8 mouse cellular contexts compared by ENCODE assay signal in the genomic region with DNA sequence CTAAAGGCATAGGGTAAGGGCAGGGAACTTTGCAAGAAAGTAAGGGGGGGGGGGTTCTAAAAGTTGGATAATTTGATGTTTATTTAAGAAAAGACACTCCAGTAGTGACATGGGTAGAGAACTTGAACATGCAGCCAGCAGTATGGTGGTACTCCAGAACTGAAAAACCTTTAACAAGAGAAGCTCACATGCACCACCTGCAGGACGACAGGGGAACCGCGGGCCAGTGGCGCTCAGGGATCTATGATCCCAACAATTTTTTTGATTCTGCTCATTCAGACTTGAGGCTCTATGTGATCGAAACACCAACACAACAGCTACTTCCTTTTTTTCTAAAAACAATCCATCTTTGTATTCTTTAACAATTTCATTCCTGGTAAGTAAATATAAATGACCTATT.
A peak's percentile ranks its signal among the peaks of the same experiment; 100 is the strongest.
DNase-seq lines count a peak whose midpoint lies in the region; ATAC-seq and TF ChIP-seq lines count a peak whose summit lies in the region.

No protein-coding gene starts in this region.

- in situ Hi-C loops in Patski (cut with MboI; ENCODE audit: low pct_unique_long_range_greater_than_20kb): loop anchor here (10.0 kb wide), 1 partner anchor 623 kb away; no protein-coding TSS in a partner anchor

- H3K27me3 ChIP-seq in Patski: no peaks in the 10 kb centered on the region

- POLR2A ChIA-PET in Patski (lab: Charles Lee): no interaction called here

- no peak for ATAC-seq in cerebellum, adult (ENCODE audit: insufficient number of reproducible peaks, low FRiP score, low TSS enrichment)
- ATAC-seq in Patski: no peak

- CTCF ChIA-PET in Patski (lab: Charles Lee): no interaction called here

- TF ChIP-seq CTCF in Patski (IDR thresholded peaks at IDR 0.05): peak; percentile 64

- peak; percentile 44 for DNase-seq in cerebellum, adult 11 months
- no peak for DNase-seq in Patski (ENCODE audit: low read depth, low spot score)
- DNase-seq in cerebellum, postnatal 10 days: peak; percentile 88 to 92
- peak; percentile 37 to 61 for DNase-seq in frontal cortex, postnatal 36 days (ENCODE audit: low spot score in 2 of 2)
- peak; percentile 8 to 66 for DNase-seq in layer of hippocampus, adult 8-10 months (ENCODE audit: low spot score in 2 of 2)
- peak; percentile 81 for DNase-seq in lung, postnatal 36 days
- peak; percentile 7 to 56 for DNase-seq in spleen, adult 18-20 months
